Mouse (Mus musculus): ENCODE measurements at regions not wholly inside any gene's neighbourhood (a gene's known extent, or its start where the extent isn't known, plus 50 kb on each side); places are given as distances from the start of the nearest gene placed in this dataset.

DNA sequence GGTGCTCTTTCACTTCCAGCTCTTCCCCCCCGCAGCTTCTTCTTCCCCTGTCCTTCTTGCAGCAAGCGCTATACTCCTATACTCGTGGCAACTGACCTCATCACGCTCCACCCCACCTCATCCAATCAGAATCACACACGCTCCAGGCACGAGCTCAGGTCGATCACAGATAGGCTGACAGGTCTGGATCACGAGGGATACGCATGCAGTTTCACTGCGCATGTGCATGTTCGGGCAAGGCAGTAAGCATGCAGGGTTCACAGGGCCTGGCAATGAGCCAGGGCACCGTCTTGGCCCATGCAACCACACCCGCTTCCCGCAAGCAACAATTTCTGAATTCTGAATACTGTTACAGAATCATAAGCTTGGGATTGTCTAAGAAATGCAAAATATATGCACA is 701.9 kb downstream of the Trib2 start:
- Histone ChIP-seq H3K27ac (no peak overlapping the region), H3K9ac (ENCODE audit: low read depth, low read length) (no peak overlapping the region), H3K9me3 (replicated peaks; ENCODE audit: low read length) (no peaks in the 10 kb centered on the region), H3K27me3 (ENCODE audit: insufficient read depth, low read length) (no peaks in the 10 kb centered on the region), H3K36me3 (ENCODE audit: insufficient read depth, low read length) (no peaks in the 10 kb centered on the region), H3K4me1 (replicated peaks; ENCODE audit: insufficient read depth, low read length) (no peaks in the 10 kb centered on the region), H3K4me3 (replicated peaks; ENCODE audit: low read depth, low read length) (no peak overlapping the region), H3K4me2 (ENCODE audit: low read length) (no peak overlapping the region)
- TF ChIP-seq CTCF (IDR thresholded peaks at IDR 0.05; ENCODE audit: low read depth) = no peak
- whole genome bisulfite sequencing = 89% methylated on average over 14 of the region's 14 CpGs
- ATAC-seq (replicated peaks; ENCODE audit: low FRiP score, low read depth) = no peak
- no peak for DNase-seq (ENCODE audit: low spot score)

DNA sequence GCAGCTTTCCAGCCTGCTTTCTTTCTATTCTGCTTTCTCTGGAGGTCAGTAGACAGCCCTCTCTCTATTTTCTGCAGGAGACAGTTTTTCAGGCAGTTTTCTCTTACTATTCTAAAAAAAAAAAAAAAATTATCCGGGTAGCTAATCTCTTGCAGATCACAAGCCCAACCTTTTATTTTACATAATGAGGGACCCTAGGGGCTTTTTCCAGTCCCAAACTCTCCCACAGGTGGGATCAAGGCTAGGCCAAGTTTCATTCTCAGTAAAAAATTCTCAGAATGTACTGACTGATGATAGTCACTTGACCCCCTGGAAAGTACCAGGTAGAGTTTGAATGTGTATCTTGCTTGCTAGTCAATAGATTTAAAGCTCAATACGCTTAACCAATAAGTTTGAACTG is 705.7 kb downstream of the Trib2 start:
- H3K27me3 ChIP-seq (ENCODE audit: insufficient read depth, low read length) = no peaks in the 10 kb centered on the region
- H3K9me3 ChIP-seq (replicated peaks; ENCODE audit: low read length) = no peaks in the 10 kb centered on the region
- H3K4me2 ChIP-seq (ENCODE audit: low read length) = no peak overlapping the region
- H3K4me3 ChIP-seq (replicated peaks; ENCODE audit: low read depth, low read length) = no peak overlapping the region
- H3K36me3 ChIP-seq (ENCODE audit: insufficient read depth, low read length) = no peaks in the 10 kb centered on the region
- TF ChIP-seq CTCF (IDR thresholded peaks at IDR 0.05; ENCODE audit: low read depth) = no peak
- WGBS = 71% methylated on average over 2 of the region's 2 CpGs
- DNase-seq (ENCODE audit: low spot score) (no peak), ATAC-seq (replicated peaks; ENCODE audit: low FRiP score, low read depth) (no peak)
- no peak overlapping the region for H3K9ac ChIP-seq (ENCODE audit: low read depth, low read length)
- no peak overlapping the region for H3K27ac ChIP-seq
- no peaks in the 10 kb centered on the region for H3K4me1 ChIP-seq (replicated peaks; ENCODE audit: insufficient read depth, low read length)

DNA sequence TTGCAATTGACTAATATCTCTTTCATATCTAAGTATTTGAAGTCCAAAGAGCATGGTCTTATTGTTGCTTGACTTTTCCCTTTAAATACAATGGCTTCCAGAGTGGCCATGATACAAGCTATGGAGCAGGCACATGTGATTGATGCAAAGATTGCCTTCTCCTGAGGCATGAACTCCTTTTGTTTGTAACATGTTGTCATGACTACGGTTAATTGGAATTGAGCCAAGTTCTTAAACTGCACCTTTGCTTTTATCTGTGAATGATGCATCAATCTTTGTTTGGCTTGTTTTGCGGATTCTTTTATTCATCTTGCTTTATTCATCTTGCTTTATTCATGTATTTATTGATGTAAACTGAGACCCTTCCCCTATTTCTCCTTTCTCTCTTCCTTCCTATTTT is 711.8 kb downstream of the Trib2 start:
- WGBS = 84% methylated on average over 2 of the region's 2 CpGs
- DNase-seq (ENCODE audit: low spot score) (no peak), ATAC-seq (replicated peaks; ENCODE audit: low FRiP score, low read depth) (no peak)
- Histone ChIP-seq H3K9me3 (replicated peaks; ENCODE audit: low read length) (no peaks in the 10 kb centered on the region), H3K36me3 (ENCODE audit: insufficient read depth, low read length) (no peaks in the 10 kb centered on the region), H3K4me1 (replicated peaks; ENCODE audit: insufficient read depth, low read length) (no peaks in the 10 kb centered on the region), H3K4me3 (replicated peaks; ENCODE audit: low read depth, low read length) (no peak overlapping the region), H3K27ac (no peak overlapping the region), H3K4me2 (ENCODE audit: low read length) (no peak overlapping the region), H3K27me3 (ENCODE audit: insufficient read depth, low read length) (no peaks in the 10 kb centered on the region), H3K9ac (ENCODE audit: low read depth, low read length) (no peak overlapping the region)
- no peak for TF ChIP-seq CTCF (IDR thresholded peaks at IDR 0.05; ENCODE audit: low read depth)

- DNase-seq (ENCODE audit: low spot score) = peak; percentile 54
- Histone ChIP-seq H3K9ac (ENCODE audit: low read depth, low read length) (no peak overlapping the region), H3K27me3 (ENCODE audit: insufficient read depth, low read length) (no peaks in the 10 kb centered on the region), H3K4me1 (replicated peaks; ENCODE audit: insufficient read depth, low read length) (no peaks in the 10 kb centered on the region), H3K9me3 (replicated peaks; ENCODE audit: low read length) (no peaks in the 10 kb centered on the region), H3K4me3 (replicated peaks; ENCODE audit: low read depth, low read length) (no peak overlapping the region), H3K36me3 (ENCODE audit: insufficient read depth, low read length) (no peaks in the 10 kb centered on the region), H3K4me2 (ENCODE audit: low read length) (no peak overlapping the region), H3K27ac (no peak overlapping the region)
- ATAC-seq (replicated peaks; ENCODE audit: low FRiP score, low read depth) = no peak
- TF ChIP-seq CTCF (IDR thresholded peaks at IDR 0.05; ENCODE audit: low read depth) = peak; percentile 73
- 65% methylated on average over 2 of the region's 2 CpGs for WGBS
Measured at GRCm38 (mm10) chr12:15078615-15079014, 738.1 kb downstream of the Trib2 start.

DNA sequence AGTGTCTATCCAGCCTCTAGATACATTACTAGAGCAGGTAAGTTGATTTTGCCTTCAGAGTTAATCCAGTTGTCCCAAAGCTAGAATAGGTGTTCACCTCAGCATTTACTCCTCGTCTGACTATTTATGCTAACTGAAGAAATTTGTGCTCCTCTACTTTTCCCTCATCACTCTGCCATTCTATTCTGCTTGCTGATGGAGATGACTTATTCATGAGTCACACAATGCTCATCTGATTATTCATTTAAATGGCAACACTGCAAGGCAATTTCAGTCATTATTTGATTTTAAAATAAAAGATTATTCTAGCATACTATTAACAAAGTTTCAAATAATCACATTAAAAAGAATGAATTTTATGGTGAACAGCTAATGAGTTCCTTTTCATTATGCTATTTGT is 752.4 kb downstream of the Trib2 start:
- no peak for DNase-seq (ENCODE audit: low spot score)
- Histone ChIP-seq H3K27me3 (ENCODE audit: insufficient read depth, low read length) (no peaks in the 10 kb centered on the region), H3K4me2 (ENCODE audit: low read length) (no peak overlapping the region), H3K9me3 (replicated peaks; ENCODE audit: low read length) (no peaks in the 10 kb centered on the region), H3K27ac (no peak overlapping the region), H3K36me3 (ENCODE audit: insufficient read depth, low read length) (no peaks in the 10 kb centered on the region), H3K9ac (ENCODE audit: low read depth, low read length) (no peak overlapping the region), H3K4me1 (replicated peaks; ENCODE audit: insufficient read depth, low read length) (no peaks in the 10 kb centered on the region), H3K4me3 (replicated peaks; ENCODE audit: low read depth, low read length) (no peak overlapping the region)
- no peak for TF ChIP-seq CTCF (IDR thresholded peaks at IDR 0.05; ENCODE audit: low read depth)
- no peak for ATAC-seq (replicated peaks; ENCODE audit: low FRiP score, low read depth)
- 73% methylated on average over 1 of the region's 1 CpGs for WGBS

DNA sequence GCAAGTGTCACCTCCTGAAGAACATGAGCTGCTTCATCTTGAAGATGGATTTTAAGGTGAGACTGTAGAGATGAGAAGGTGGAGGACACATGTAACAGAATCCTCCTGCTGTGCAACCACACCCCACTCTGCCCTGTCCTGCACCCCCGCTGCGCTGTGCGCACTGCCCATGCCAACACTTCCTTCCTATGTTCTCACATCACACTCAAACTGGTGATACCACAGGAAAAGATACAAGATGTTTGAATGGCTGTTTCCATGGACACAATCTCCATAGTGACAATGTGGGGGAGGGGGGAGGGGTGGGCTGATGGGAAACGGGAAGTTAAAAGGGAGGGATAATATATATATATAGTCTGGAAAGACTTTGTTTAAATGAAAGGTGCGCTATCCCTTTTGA is 765.3 kb downstream of the Trib2 start:
- Histone ChIP-seq H3K36me3 (ENCODE audit: insufficient read depth, low read length) (no peaks in the 10 kb centered on the region), H3K9ac (ENCODE audit: low read depth, low read length) (no peak overlapping the region), H3K27ac (no peak overlapping the region), H3K4me1 (replicated peaks; ENCODE audit: insufficient read depth, low read length) (no peaks in the 10 kb centered on the region), H3K27me3 (ENCODE audit: insufficient read depth, low read length) (no peaks in the 10 kb centered on the region), H3K4me3 (replicated peaks; ENCODE audit: low read depth, low read length) (no peak overlapping the region), H3K4me2 (ENCODE audit: low read length) (no peak overlapping the region), H3K9me3 (replicated peaks; ENCODE audit: low read length) (no peaks in the 10 kb centered on the region)
- TF ChIP-seq CTCF (IDR thresholded peaks at IDR 0.05; ENCODE audit: low read depth) = no peak
- no peak for ATAC-seq (replicated peaks; ENCODE audit: low FRiP score, low read depth)
- no peak for DNase-seq (ENCODE audit: low spot score)
- 89% methylated on average over 5 of the region's 5 CpGs for WGBS

- no peak overlapping the region for H3K9ac ChIP-seq (ENCODE audit: low read depth, low read length)
- no peaks in the 10 kb centered on the region for H3K9me3 ChIP-seq (replicated peaks; ENCODE audit: low read length)
- no peak for TF ChIP-seq CTCF (IDR thresholded peaks at IDR 0.05; ENCODE audit: low read depth)
- H3K4me3 ChIP-seq (replicated peaks; ENCODE audit: low read depth, low read length) = no peak overlapping the region
- DNase-seq (ENCODE audit: low spot score) (no peak), ATAC-seq (replicated peaks; ENCODE audit: low FRiP score, low read depth) (no peak)
- WGBS = 90% methylated on average over 2 of the region's 2 CpGs
- H3K4me1 ChIP-seq (replicated peaks; ENCODE audit: insufficient read depth, low read length) = no peaks in the 10 kb centered on the region
- no peak overlapping the region for H3K27ac ChIP-seq
- H3K36me3 ChIP-seq (ENCODE audit: insufficient read depth, low read length) = no peaks in the 10 kb centered on the region
- H3K27me3 ChIP-seq (ENCODE audit: insufficient read depth, low read length) = no peaks in the 10 kb centered on the region
- no peak overlapping the region for H3K4me2 ChIP-seq (ENCODE audit: low read length)
Measured at GRCm38 (mm10) chr12:15043264-15043663, 773.5 kb downstream of the Trib2 start.

Measured in kidney, postnatal 0 days (tissue).